In the genomic region with DNA sequence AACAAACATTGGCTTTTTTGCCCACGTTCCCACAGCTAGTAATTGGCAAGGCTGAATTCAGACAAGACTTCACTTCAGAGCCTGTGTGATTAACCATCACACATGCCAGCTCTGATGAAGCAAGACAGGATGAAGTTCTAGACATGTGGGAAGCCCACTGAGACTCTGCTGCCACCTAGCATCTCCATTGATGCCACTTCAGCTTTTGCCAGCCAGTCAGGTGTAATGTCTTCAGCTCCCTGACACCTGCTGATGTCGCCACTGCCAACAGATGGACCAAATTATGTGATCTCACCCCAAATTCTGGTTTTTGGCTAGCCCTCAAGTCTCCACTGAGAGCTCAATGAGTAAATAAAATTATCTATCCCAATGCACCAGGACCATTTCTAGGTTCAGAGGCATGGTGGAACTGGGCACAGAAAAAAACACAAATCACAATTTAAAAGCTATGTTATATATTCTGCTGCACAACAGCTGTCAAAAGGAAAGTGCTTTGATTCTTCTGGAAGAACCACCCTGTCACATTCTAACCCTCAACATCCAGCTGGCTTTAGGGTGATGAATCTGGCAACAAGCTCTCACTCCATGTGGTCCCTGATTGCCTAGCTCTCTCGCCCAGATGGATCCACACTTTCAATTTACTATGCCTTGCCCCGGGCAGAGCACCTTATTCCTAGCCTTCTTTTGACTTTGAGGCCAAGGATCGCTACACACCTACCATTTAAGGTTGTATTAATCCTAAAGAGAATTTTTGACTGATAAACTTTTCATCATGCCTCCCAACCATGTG, we compare ENCODE assay signal across 10 mouse cellular contexts.
DNase-seq lines count a peak whose midpoint lies in the region; ATAC-seq and TF ChIP-seq lines count a peak whose summit lies in the region.
"Had no signal": no experiment of that assay in that cellular context is flagged by ENCODE, and none has a peak within 500 bp of the region (broad histone marks: within the 10 kb centered on the region; RNA-seq: fewer than 3 reads in every experiment).

No protein-coding gene starts in this region.

- H3K4me1 ChIP-seq in hindbrain, postnatal 0 days (ENCODE audit: insufficient read depth, low read length): no peaks in the 10 kb centered on the region
- H3K4me1 ChIP-seq in hindbrain, embryonic 10.5 days (replicated peaks): no peaks in the 10 kb centered on the region
- H3K4me1 ChIP-seq in limb, embryonic 10.5 days: peaks cover 12% of the 10 kb centered on the region

- H3K9me3 ChIP-seq in hindbrain, postnatal 0 days (ENCODE audit: low read length): no peaks in the 10 kb centered on the region
- H3K9me3 ChIP-seq in hindbrain, embryonic 10.5 days: no peaks in the 10 kb centered on the region
- H3K9me3 ChIP-seq in limb, embryonic 10.5 days (replicated peaks): no peaks in the 10 kb centered on the region
- H3K9me3 ChIP-seq: G1E had no signal

- H3K4me2 ChIP-seq in hindbrain, postnatal 0 days (ENCODE audit: low read depth, low read length): no peak overlapping the region

- no peaks in the 10 kb centered on the region for H3K36me3 ChIP-seq in hindbrain, postnatal 0 days (ENCODE audit: insufficient read depth, low read length)
- no peaks in the 10 kb centered on the region for H3K36me3 ChIP-seq in hindbrain, embryonic 10.5 days
- no peaks in the 10 kb centered on the region for H3K36me3 ChIP-seq in limb, embryonic 10.5 days
- H3K36me3 ChIP-seq: G1E had no signal

- 47% methylated on average over 5 of the region's 5 CpGs for WGBS in hindbrain, postnatal 0 days
- 84% methylated on average over 5 of the region's 5 CpGs for WGBS in hindbrain, embryonic 10.5 days
- 88% methylated on average over 5 of the region's 5 CpGs for WGBS in limb, embryonic 10.5 days

- DNase-seq in hindbrain, postnatal 0 days (ENCODE audit: low spot score): peak; percentile 86
- no peak for DNase-seq in hindbrain, embryonic 10.5 days (ENCODE audit: low spot score)
- peak; percentile 30 for DNase-seq in retina, postnatal 1 day
- no peak for DNase-seq in retina, embryonic 14.5 days (ENCODE audit: low spot score)
- DNase-seq in cerebellum, postnatal 10 days: peak; percentile 96
- DNase-seq in right cerebral cortex, postnatal 25 days: peak; percentile 11
- DNase-seq in gastrocnemius, adult 18-20 months (ENCODE audit: low spot score): no peak
- DNase-seq in limb, embryonic 10.5 days (ENCODE audit: low spot score): no peak

- H3K27me3 ChIP-seq in hindbrain, postnatal 0 days (ENCODE audit: insufficient read depth, low read length): no peaks in the 10 kb centered on the region
- H3K27me3 ChIP-seq in hindbrain, embryonic 10.5 days (ENCODE audit: insufficient read depth, poor library complexity, severe bottlenecking): no peaks in the 10 kb centered on the region
- H3K27me3 ChIP-seq in limb, embryonic 10.5 days (ENCODE audit: low read depth, poor library complexity, severe bottlenecking): peaks cover 5% of the 10 kb centered on the region; the same call in 1 of the 2 replicates

- no peak overlapping the region for H3K9ac ChIP-seq in hindbrain, postnatal 0 days (replicated peaks; ENCODE audit: low read length)

- ATAC-seq in hindbrain, postnatal 0 days: peak; percentile 89

- H3K27ac ChIP-seq in hindbrain, postnatal 0 days: no peak overlapping the region
- H3K27ac ChIP-seq in hindbrain, embryonic 10.5 days: no peak overlapping the region
- no peak overlapping the region for H3K27ac ChIP-seq in limb, embryonic 10.5 days

- TF ChIP-seq CTCF in hindbrain, postnatal 0 days (IDR thresholded peaks at IDR 0.05; ENCODE audit: low read depth): peak; percentile 71

- H3K4me3 ChIP-seq in hindbrain, postnatal 0 days (ENCODE audit: low read length): no peak overlapping the region
- no peak overlapping the region for H3K4me3 ChIP-seq in hindbrain, embryonic 10.5 days
- H3K4me3 ChIP-seq in limb, embryonic 10.5 days: no peak overlapping the region
- H3K4me3 ChIP-seq: erythroblast, embryonic 14.5 days had no signal

Comparison
In these comparisons a context has a peak if more than half of its experiments do, and no peak if none do; other contexts are left out.
1. DNase-seq: peak in hindbrain, postnatal 0 days (single experiment), retina, postnatal 1 day (single experiment), cerebellum, postnatal 10 days (2 of 2) and right cerebral cortex, postnatal 25 days (single experiment); none in hindbrain, embryonic 10.5 days (single experiment), retina, embryonic 14.5 days (single experiment), gastrocnemius, adult 18-20 months (single experiment) and limb, embryonic 10.5 days (single experiment).